Mouse (Mus musculus) MEL-GATA-1-ER (cell line): Measurements from ENCODE around the gene Dapk2.

ENCODE experiments used
- DNase-seq: peaks from one replicate; pipeline ENCODE4 v3.0.0-alpha.2; 2012; ENCODE audit warnings: low read depth; ENCODE audit errors: extremely low read depth

Dapk2 gene

DNA sequence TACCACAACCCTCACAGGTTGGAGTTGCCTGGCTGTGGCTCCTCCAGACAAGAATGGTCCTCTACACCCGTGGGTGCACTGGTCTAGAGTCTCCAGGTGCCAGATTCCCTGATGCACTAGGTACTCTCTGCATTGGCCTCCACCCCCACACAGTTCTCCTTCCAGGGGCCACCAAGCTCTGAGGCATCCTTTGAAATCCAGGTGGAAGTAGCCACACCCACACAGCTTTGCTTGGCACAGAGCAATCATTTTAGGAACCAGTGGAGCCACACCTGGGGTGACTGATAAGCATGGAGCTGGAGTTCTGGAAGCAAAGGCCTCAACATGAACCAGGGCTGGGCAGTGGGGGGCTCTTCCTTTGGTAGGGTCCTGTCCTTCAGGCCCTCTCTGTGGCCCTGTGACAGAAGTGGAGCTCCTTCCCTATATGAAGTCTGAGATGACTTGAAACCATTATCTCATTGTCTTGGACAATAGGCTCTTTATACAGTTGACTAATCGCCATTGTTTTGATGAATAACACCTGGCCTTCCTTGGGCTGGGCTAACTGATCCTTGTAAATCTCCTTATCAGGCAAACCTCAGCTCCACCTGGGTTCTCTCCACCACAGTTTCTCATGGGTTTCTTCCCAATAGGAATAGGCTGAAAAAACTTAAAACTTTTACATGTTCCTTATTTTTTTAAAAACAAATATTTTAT, 70.6 kb downstream of the Dapk2 start:
- DNase-seq = no peak

DNA sequence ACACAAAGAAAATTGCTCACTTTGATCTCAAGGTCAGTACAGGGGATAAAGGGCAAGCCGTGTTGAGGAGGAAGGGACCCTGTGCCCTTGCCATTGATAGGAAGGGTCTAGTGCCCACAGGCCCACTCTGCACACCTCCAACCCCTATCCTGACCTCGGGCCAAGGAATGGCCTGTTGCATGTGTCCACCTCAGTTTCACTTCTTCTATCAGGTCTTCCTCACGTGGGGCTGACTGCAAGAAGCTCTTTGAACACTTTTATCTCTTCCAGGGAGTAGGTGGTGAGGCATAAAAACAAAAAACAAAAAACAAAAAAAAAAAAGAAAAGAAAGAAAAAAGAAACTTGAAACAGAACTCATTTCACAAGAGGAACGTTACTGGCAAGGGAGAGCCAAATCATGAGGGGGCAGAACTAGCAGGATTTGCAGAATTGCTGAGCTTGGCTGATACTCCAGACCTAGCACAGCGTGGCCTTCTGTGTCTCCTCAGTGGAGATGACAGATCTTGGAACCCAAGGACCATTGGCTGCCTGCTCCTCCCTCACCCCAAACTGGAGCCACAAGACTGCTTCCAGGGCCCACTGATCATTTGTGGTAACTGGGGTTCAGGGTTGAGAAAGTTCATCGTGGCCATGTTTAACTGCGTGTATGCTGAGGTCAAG, 73.9 kb downstream of the Dapk2 start:
- no peak for DNase-seq

- DNase-seq = no peak
Observed at GRCm38 (mm10) chr9:66236615-66237014, 78.6 kb downstream of the Dapk2 start.

- DNase-seq = no peak
Observed at GRCm38 (mm10) chr9:66237742-66238141, 79.7 kb downstream of the Dapk2 start.

- peak; percentile 94 for DNase-seq
Observed at GRCm38 (mm10) chr9:66239173-66239572, 81.2 kb downstream of the Dapk2 start.

GRCm38 (mm10) chr9:66239691-66240090, 81.7 kb downstream of the Dapk2 start:
- DNase-seq = no peak

- DNase-seq = no peak
Observed at GRCm38 (mm10) chr9:66240493-66240892, 82.5 kb downstream of the Dapk2 start.

GRCm38 (mm10) chr9:66240991-66241390, 83.0 kb downstream of the Dapk2 start:
- peak; percentile 47 for DNase-seq

DNA sequence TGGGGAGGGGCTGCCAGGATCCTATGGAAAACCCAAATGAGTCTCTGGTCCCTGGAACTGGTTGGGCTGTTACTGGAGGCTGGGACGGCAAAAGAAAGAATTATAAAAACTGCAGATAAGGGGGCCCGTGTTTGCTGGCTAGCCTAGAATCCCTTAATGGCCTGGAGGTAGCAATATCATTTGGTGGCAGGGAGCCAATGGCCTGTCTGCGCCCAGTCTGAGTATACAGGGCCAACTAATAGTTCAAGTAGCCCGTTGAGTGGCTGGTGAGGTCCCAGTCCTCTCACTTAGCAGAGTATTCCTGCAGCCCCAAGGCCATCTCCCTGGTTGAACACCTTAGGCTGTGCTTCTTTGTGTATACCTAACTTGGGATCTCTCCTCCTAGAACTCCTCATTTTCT, 83.7 kb downstream of the Dapk2 start:
- no peak for DNase-seq

GRCm38 (mm10) chr9:66243240-66243639, 85.2 kb downstream of the Dapk2 start:
- no peak for DNase-seq

DNA sequence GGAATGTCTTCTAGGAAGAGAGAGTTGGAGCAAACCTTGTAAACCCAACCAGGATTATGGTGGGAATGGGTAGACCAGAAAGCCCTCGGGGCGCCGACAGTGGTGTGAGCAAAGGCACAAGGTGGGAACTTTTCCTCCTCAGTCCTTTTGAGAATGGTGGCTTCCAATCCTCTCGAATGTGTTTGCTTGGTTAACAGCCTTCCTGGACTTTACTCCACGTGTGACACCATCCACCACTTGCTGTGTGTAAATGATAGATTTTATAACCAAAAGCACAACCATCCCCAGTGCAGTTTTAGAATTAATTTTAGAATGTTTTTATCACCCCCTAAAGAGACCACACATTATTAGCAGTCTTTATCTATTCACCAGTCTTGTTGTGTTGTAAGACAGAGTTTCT, 86.1 kb downstream of the Dapk2 start:
- DNase-seq = no peak

GRCm38 (mm10) chr9:66245707-66246106, 87.7 kb downstream of the Dapk2 start:
- no peak for DNase-seq

- DNase-seq = no peak
Observed at GRCm38 (mm10) chr9:66249281-66249680, 91.3 kb downstream of the Dapk2 start.

DNA sequence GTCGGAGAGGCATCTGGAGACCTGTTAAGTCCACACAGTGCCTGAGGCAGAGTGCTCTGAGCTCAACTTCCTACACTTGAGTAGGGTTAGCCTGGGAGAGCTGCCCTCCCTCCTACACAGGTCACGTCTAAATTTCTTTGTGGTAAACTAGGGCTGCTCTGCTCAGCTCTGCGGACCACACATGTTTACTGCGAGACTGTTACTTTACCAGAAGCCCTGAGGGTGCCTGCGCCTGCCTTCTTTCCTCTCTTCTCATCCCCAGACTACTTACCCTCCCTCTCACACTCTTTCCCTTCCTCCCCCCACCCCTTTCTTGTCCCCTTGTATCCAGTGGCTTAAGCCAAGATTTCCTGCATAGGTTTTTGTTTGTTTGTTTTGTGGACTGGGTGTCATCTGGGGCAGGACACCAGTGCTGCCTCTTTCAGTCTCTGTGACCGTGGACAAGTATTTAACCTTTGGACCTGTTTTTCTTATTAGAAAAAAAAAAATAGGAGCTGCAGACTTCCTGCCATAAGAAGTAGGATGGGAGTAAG, 93.2 kb downstream of the Dapk2 start:
- DNase-seq = no peak

DNA sequence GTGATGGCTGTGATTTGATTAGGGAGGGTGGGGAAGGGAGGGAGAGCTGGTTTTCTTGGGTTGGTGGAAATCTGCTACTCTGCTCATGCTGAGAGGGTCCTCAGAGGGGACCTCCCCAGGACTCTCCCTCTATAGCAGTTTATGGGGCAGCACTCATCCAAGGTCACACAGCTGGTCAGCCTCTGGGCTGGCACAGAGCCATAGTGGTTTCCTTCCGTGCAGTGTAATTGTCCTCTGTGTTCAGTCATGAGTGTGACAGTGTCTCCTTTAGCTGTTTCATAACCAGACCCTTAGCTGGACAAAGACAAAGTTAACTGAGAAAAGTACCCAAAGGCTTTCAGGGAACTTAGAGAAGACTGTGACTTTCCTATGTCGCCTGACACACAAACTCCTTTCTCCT, 103.7 kb downstream of the Dapk2 start:
- DNase-seq = no peak

- DNase-seq = no peak
Observed at GRCm38 (mm10) chr9:66263701-66264100, 105.7 kb downstream of the Dapk2 start.

GRCm38 (mm10) chr9:66265645-66266044, 107.6 kb downstream of the Dapk2 start:
- DNase-seq = no peak

DNA sequence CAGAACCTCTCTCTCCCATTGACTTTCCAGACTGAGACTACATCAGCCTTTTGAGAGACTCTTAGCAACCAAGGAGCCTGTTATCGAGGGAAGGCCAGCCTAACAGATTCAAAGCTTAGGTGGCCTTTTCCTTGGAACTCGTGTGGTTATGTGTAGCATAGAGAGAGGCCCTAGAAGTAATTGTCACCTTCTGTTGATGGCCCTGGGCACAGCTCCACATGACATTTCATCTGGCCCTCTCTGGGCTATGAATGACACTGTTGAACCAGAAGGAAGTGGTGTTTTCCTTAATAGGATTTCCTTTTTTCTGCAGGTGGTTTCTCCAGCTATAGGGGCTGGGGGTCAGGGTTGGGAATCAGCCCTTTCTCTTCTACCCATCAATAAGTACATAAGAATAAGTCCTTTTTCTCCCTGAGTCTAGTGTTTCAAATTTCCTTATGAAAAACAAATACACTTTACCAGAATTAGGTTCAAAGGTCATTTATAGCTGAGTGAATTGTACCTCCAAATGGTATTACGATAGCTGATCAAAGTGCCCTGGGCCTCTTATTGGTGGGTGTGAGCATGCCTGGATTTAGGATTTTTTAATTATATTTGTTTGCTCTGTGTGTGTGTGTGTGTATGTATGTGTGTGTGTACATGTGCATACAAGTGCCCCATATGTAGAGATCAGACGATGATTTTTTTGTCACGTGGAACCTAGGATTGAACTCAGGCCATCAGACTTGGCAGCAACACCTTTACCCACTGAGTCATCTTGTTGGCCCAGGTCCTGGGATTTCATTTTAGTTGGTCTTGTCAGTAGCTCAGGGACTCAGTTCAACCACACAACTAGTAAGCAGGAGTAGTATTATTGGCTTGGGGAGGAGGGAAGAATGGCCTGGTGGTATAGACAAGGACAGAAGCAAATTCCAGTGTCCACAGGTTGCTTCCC, 108.5 kb downstream of the Dapk2 start:
- no peak for DNase-seq

DNA sequence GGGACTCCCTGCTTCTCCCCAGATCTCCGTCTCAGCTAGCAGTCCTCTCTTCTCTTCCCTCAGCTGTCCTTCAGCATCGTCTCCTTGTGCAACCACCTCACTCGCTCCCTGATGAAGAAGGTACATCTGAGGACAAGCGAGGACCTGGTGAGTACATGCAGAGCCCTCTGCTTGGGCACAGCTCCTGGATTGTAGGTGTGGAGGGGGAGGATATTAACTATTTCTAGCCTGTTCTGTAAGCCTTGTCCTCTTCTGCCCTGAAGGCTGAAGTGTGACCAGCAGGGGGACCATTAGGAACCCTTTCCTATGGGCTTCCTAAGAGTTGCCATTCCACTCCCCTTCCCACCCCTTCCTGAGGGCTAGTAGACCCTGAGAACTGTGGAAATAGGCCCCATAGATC, 110.8 kb downstream of the Dapk2 start:
- DNase-seq = no peak

DNA sequence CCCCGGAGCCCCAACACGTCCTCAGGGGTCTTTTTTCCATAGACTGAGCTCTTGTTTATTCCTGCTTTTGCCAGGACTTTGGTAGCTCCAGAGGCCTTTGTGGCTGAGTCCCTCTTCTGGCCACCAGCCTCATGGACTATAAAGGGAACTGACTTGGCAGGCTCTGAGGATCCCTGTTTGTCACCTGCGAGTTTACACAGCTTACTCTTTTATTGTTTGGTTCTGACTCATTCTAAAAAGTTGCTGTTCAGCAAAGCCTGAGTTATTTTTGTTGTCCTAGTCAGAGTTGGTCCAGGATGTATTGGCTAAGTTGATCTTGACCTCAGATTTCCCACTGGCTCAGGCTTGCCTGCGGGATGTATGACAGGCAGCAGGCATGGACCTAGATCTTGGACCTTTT, 112.0 kb downstream of the Dapk2 start:
- no peak for DNase-seq

- no peak for DNase-seq
Observed at GRCm38 (mm10) chr9:66271726-66272125, 113.7 kb downstream of the Dapk2 start.

GRCm38 (mm10) chr9:66273632-66274031, 115.6 kb downstream of the Dapk2 start:
- no peak for DNase-seq
